Mouse (Mus musculus) ZHBTc4 (cell line): ENCODE results near the gene Arhgef38.
A peak's percentile ranks its signal among the peaks of the same experiment; 100 is the strongest.

ENCODE experiments used
- DNase-seq: peaks from one replicate; pipeline ENCODE4 v3.0.0-alpha.2; 2011; ENCODE audit warnings: low read depth, low spot score

Arhgef38 gene

GRCm38 (mm10) chr3:133092274-133092853, 142.4 kb downstream of the Arhgef38 start:
- no peak for DNase-seq

GRCm38 (mm10) chr3:133091664-133092273, 143.0 kb downstream of the Arhgef38 start, which contains the start of the genes Ints12 and Gstcd:
Gene Ints12 (plus strand): TSS chr3:133091840.
Gene Gstcd (minus strand): TSS chr3:133092033.
- peak; percentile 96 for DNase-seq

DNA sequence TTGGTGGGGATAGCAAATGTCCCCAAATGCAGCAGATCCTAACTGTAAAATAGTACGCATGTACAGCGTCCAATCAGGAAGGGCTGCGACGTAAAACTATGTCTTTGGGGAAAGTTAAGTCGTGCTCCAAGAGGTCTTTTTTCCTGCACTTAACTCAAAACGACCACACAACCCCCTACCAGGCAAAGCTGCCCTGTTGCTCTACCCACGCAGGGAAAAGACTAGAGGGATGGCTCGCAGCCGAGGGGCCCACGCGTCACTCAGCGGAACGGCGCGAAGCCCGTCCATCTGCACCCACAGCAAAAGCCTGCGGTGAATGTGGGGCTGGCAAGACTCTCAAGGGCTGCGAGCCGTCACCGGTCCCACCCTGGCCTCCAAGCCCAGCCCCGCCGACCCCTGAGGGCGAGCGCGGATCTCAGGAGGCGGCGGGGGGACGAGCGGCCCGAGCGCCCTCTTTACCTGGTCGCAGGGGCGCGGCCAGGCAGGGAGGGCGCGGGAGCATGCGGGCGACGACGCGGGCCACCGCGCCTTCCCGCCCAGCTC, 143.6 kb downstream of the Arhgef38 start:
- DNase-seq, result no peak

DNA sequence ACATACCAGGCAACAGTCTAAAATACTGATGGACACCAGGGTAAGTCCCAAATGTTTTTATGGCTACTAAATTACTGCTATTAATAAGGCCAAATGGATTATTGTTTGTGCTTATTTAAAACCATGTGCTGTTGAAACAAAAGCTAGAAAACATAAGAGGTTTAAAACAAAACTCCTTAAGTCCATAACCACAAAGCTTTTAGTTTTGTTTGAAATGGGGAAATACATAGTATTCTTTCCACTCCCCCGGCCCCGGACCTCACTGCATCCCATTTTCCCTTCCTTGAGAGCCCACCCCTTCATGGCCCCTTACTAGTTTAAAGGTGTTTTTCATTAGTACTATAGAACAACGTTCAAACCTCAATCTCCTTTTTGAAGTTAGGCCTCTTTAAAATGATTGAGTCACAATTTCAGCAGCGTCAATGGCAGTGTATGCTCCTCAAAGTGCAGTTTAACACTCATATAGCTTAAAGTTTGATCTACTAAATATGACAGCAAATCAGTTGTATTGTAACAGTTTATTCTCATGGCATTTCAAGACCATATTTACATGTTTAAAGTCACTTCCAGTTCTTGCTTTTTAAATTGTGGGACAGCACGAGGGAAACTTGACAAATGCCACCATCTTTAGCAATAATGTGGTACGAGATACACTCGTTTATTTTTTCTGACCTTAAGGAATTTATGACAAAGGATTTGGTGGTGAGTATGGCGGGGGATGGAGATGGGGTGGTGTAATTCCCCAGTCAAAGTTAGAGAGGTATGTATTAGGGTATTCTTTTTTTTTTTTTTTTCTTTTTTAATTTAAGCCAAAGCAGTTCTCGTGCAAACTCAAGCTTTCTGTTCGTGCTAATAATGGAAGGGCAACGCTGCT, 144.3 kb downstream of the Arhgef38 start:
- DNase-seq, result no peak

- peak; percentile 32 for DNase-seq
These were observed 148.9 kb downstream of the Arhgef38 start for GRCm38 (mm10) chr3:133085858-133086257.

DNA sequence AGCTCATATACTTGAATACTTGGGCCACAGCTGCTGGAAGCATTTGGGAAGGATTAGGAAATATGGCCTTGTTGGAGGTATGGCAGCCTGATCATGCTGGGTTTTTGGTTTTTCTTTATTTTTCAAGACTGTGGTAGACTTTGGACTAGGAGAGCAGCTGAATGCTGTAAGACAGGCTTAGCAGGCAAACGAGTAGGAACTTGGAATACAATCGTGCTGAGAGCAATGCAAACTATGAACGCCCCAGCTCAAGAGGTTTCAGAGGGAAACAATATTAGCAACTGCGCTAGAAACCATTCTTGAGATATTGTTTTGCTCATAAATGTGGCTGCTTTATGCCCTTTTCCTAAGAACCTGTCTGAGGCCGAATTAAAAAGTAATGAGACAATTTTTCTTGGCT, 152.0 kb downstream of the Arhgef38 start:
- DNase-seq, result no peak

DNA sequence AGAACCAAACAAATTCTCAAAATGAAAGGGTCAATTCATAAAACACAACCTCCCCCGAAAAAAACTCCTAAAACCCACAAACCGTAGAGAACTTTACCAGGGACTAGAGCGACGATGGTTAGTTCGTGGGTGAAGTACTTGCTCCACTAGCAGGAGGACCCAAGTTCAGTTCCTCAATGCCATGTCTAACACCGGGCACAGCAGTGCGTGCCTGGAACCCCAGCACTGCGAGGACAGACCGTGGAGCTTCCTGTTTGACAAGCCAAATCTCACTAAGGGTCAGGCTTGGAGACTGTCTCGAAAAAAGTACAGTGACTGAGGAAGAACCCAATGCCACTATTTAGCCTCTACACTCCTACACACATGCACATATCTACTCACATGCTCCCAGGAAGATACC, 159.2 kb downstream of the Arhgef38 start:
- no peak for DNase-seq
